31 mouse cellular contexts compared by ENCODE assay signal in genomic region chr12:111367065-111367464, GRCm38 (mm10). TPM values are rescaled to one million over a fixed set of nuclear protein-coding genes. Genes with fewer than 3 reads are reported as not detected.
DNase-seq lines count a peak whose midpoint lies in the region; ATAC-seq and TF ChIP-seq lines count a peak whose summit lies in the region.
"Had no signal": no experiment of that assay in that cellular context is flagged by ENCODE, and none has a peak within 500 bp of the region (broad histone marks: within the 10 kb centered on the region; RNA-seq: fewer than 3 reads in every experiment).

No protein-coding gene starts in this region.

- no peak overlapping the region for H3K4me3 ChIP-seq in intestine, postnatal 0 days (ENCODE audit: low read depth, low read length)
- no peak overlapping the region for H3K4me3 ChIP-seq in intestine, embryonic 15.5 days (replicated peaks)
- H3K4me3 ChIP-seq in liver, postnatal 0 days (ENCODE audit: low read depth, low read length), result no peak overlapping the region
- H3K4me3 ChIP-seq: embryonic facial prominence, embryonic 12.5 days; erythroblast, embryonic 14.5 days; forebrain, embryonic 12.5 days; heart, adult 2 months; limb, embryonic 12.5 days; midbrain, embryonic 10.5 days; midbrain, embryonic 15.5 days; neural tube, embryonic 15.5 days had no signal

- peak; percentile 29; the same call in 1 of the 2 replicates for ATAC-seq in intestine, postnatal 0 days
- no peak; the same call in 1 of the 2 replicates for ATAC-seq in intestine, embryonic 15.5 days
- ATAC-seq in liver, postnatal 0 days, result no peak
- ATAC-seq: activated CD4-positive, CD25-positive, alpha-beta regulatory T cell, adult 4 months; forebrain, postnatal 0 days; hindbrain, embryonic 16.5 days; midbrain, embryonic 15.5 days had no signal

- peaks cover 20% of the 10 kb centered on the region for H3K4me1 ChIP-seq in intestine, postnatal 0 days (replicated peaks; ENCODE audit: control insufficient read depth, insufficient read depth, low read length)
- peaks cover 44% of the 10 kb centered on the region for H3K4me1 ChIP-seq in intestine, embryonic 15.5 days (replicated peaks)
- peaks cover 29% of the 10 kb centered on the region for H3K4me1 ChIP-seq in liver, postnatal 0 days (ENCODE audit: insufficient read depth)

- H3K4me2 ChIP-seq in intestine, postnatal 0 days (replicated peaks; ENCODE audit: low read depth), result no peak overlapping the region
- H3K4me2 ChIP-seq in intestine, embryonic 15.5 days (replicated peaks), result no peak overlapping the region
- H3K4me2 ChIP-seq in liver, postnatal 0 days (ENCODE audit: low read depth, low read length), result no peak overlapping the region
- H3K4me2 ChIP-seq: embryonic facial prominence, embryonic 12.5 days; forebrain, embryonic 12.5 days; limb, embryonic 12.5 days; midbrain, embryonic 15.5 days; neural tube, embryonic 15.5 days had no signal

- no peak for TF ChIP-seq EP300 in liver, postnatal 0 days (IDR thresholded peaks at IDR 0.05; ENCODE audit: low read depth)

- no peak overlapping the region for H3K27ac ChIP-seq in intestine, postnatal 0 days (ENCODE audit: low read depth, low read length)
- H3K27ac ChIP-seq in intestine, embryonic 15.5 days, result no peak overlapping the region
- H3K27ac ChIP-seq in liver, postnatal 0 days (ENCODE audit: low read depth), result 0 out of 2 replicates have a peak overlapping the region, but pooled peaks have one; percentile 11
- H3K27ac ChIP-seq: embryonic facial prominence, embryonic 12.5 days; forebrain, embryonic 12.5 days; heart, adult 2 months; limb, embryonic 12.5 days; liver, embryonic 14.5 days; midbrain, embryonic 10.5 days; midbrain, embryonic 15.5 days; neural tube, embryonic 15.5 days had no signal

- 62% methylated on average over 7 of the region's 7 CpGs for WGBS in intestine, postnatal 0 days
- WGBS in intestine, embryonic 15.5 days, result 68% methylated on average over 7 of the region's 7 CpGs
- 54% methylated on average over 7 of the region's 7 CpGs for WGBS in liver, postnatal 0 days (ENCODE audit: insufficient replicate concordance)

- H3K9ac ChIP-seq in intestine, postnatal 0 days (ENCODE audit: low read depth, low read length), result no peak overlapping the region
- no peak overlapping the region for H3K9ac ChIP-seq in intestine, embryonic 15.5 days
- H3K9ac ChIP-seq in liver, postnatal 0 days (replicated peaks), result no peak overlapping the region
- H3K9ac ChIP-seq: embryonic facial prominence, embryonic 12.5 days; forebrain, embryonic 12.5 days; forebrain, postnatal 0 days; limb, embryonic 12.5 days; liver, embryonic 14.5 days; midbrain, embryonic 15.5 days; neural tube, embryonic 15.5 days had no signal

- H3K9me3 ChIP-seq in intestine, postnatal 0 days (ENCODE audit: control insufficient read depth), result no peaks in the 10 kb centered on the region
- H3K9me3 ChIP-seq in intestine, embryonic 15.5 days, result no peaks in the 10 kb centered on the region
- no peaks in the 10 kb centered on the region for H3K9me3 ChIP-seq in liver, postnatal 0 days (ENCODE audit: low read length)
- H3K9me3 ChIP-seq: embryonic facial prominence, embryonic 12.5 days; forebrain, embryonic 12.5 days; limb, embryonic 12.5 days; midbrain, embryonic 10.5 days; midbrain, embryonic 15.5 days; neural tube, embryonic 15.5 days had no signal

- DNase-seq in testis, postnatal 14 days (ENCODE audit: low spot score), result peak; percentile 65
- DNase-seq in testis, postnatal 10 days (ENCODE audit: low spot score), result no peak
- DNase-seq in liver, postnatal 0 days, result no peak
- no peak for DNase-seq in adrenal gland, postnatal 14 days
- DNase-seq in left cerebral cortex, adult 8-10 months (ENCODE audit: low spot score in 2 of 2), result no peak
- DNase-seq: adrenal gland, adult 2 months; cerebellum, adult 8-10 months; cerebellum, postnatal 36 days; forebrain, postnatal 0 days; heart, adult 2 months; heart, postnatal 14 days; kidney, adult 9 months; kidney, postnatal 14 days; layer of hippocampus, adult 9-11 months; lung, postnatal 10 days; retina, postnatal 1 day; right cerebral cortex, postnatal 14 days had no signal

- H3K36me3 ChIP-seq in intestine, postnatal 0 days (ENCODE audit: control insufficient read depth, insufficient read depth), result no peaks in the 10 kb centered on the region; the same call in 1 of the 2 replicates
- no peaks in the 10 kb centered on the region for H3K36me3 ChIP-seq in intestine, embryonic 15.5 days
- H3K36me3 ChIP-seq in liver, postnatal 0 days (replicated peaks; ENCODE audit: insufficient read depth, low read length), result no peaks in the 10 kb centered on the region
- H3K36me3 ChIP-seq: embryonic facial prominence, embryonic 12.5 days; forebrain, embryonic 12.5 days; limb, embryonic 12.5 days; midbrain, embryonic 10.5 days; midbrain, embryonic 15.5 days; neural tube, embryonic 15.5 days had no signal

- TF ChIP-seq CTCF in intestine, postnatal 0 days (IDR thresholded peaks at IDR 0.05; ENCODE audit: low read depth), result no peak
- TF ChIP-seq CTCF in liver, postnatal 0 days (IDR thresholded peaks at IDR 0.05; ENCODE audit: low read depth), result no peak

- no peaks in the 10 kb centered on the region for H3K27me3 ChIP-seq in intestine, postnatal 0 days (replicated peaks; ENCODE audit: control insufficient read depth, insufficient read depth, low read length)
- H3K27me3 ChIP-seq in intestine, embryonic 15.5 days (replicated peaks), result no peaks in the 10 kb centered on the region
- H3K27me3 ChIP-seq in liver, postnatal 0 days (ENCODE audit: insufficient read depth, low read length), result no peaks in the 10 kb centered on the region
- H3K27me3 ChIP-seq: embryonic facial prominence, embryonic 12.5 days; forebrain, embryonic 12.5 days; midbrain, embryonic 15.5 days; neural tube, embryonic 15.5 days had no signal

RNA-seq across cellular contexts. Expression of gene Cdc42bpb, which starts 10.5 kb away (rescaled TPM):
- polyA plus RNA-seq in intestine, postnatal 0 days (2015; fragmentation: Nextera tagmentation; extraction: Ambion mirVana), result 26.4 and 27.2 TPM in 2 replicates
- 31.8 and 33.9 TPM in 2 replicates for polyA plus RNA-seq in intestine, embryonic 15.5 days (2015; fragmentation: Nextera tagmentation; extraction: Ambion mirVana)
- 8.0 and 8.6 TPM in 2 replicates for polyA plus RNA-seq in liver, postnatal 0 days (2015; fragmentation: Nextera tagmentation; extraction: Ambion mirVana)
- total RNA-seq in adrenal gland, postnatal 14 days (2021), result 133 and 149 TPM in 2 replicates
- total RNA-seq in left cerebral cortex, adult 8-10 months (2022), result 100 to 1,000 TPM; 123 to 157 (median 142) TPM

RNA-seq across cellular contexts. Expression of gene Lbhd2, which starts 39.5 kb away (rescaled TPM):
- polyA plus RNA-seq in intestine, postnatal 0 days (2015; fragmentation: Nextera tagmentation; extraction: Ambion mirVana), result 2.2 and 2.8 TPM in 2 replicates
- 1.6 and 2.0 TPM in 2 replicates for polyA plus RNA-seq in intestine, embryonic 15.5 days (2015; fragmentation: Nextera tagmentation; extraction: Ambion mirVana)
- polyA plus RNA-seq in liver, postnatal 0 days (2015; fragmentation: Nextera tagmentation; extraction: Ambion mirVana), result 0.22 TPM in 2 replicates
- 0.56 and 0.79 TPM in 2 replicates for total RNA-seq in adrenal gland, postnatal 14 days (2021)
- total RNA-seq in left cerebral cortex, adult 8-10 months (2022), result 1 to 10 TPM; 2.4 to 4.8 (median 3.5) TPM
- total RNA-seq: gastrocnemius, adult 8-10 months; heart, adult 2 months; heart, postnatal 14 days had no signal
- polyA plus RNA-seq: activated CD4-positive, CD25-positive, alpha-beta regulatory T cell, adult 4 months; erythroblast, embryonic 14.5 days; heart, adult 2 months; hindbrain, embryonic 11.5 days; midbrain, embryonic 10.5 days had no signal

RNA-seq across cellular contexts. Expression of gene Exoc3l4, which starts 49.8 kb away (rescaled TPM):
- 163 and 172 TPM in 2 replicates for polyA plus RNA-seq in intestine, postnatal 0 days (2015; fragmentation: Nextera tagmentation; extraction: Ambion mirVana)
- polyA plus RNA-seq in intestine, embryonic 15.5 days (2015; fragmentation: Nextera tagmentation; extraction: Ambion mirVana), result 11.1 and 11.5 TPM in 2 replicates
- polyA plus RNA-seq in liver, postnatal 0 days (2015; fragmentation: Nextera tagmentation; extraction: Ambion mirVana), result 13.7 TPM in 2 replicates
- total RNA-seq in adrenal gland, postnatal 14 days (2021), result 4.6 and 5.2 TPM in 2 replicates
- 1 to 10 TPM; 1.7 to 2.5 (median 2.0) TPM for total RNA-seq in left cerebral cortex, adult 8-10 months (2022)
- polyA plus RNA-seq: activated CD4-positive, CD25-positive, alpha-beta regulatory T cell, adult 4 months had no signal

Comparison
In these comparisons a context has a peak if more than half of its experiments do, and no peak if none do; other contexts are left out.
1. RNA of gene Exoc3l4, which starts 49.8 kb away (polyA plus RNA-seq): 163 to 172 TPM in intestine, postnatal 0 days; 13.7 TPM in liver, postnatal 0 days and 11.1 to 11.5 TPM in intestine, embryonic 15.5 days; every median in the first group is over 10 times any median in the second.